Mouse (Mus musculus): Measurements from ENCODE around the gene Zfp563.

GRCm38 (mm10) chr17:33126257-33126656 is 37.1 kb downstream of the Zfp563 start:
- TF ChIP-seq CTCF (conservative IDR thresholded peaks at IDR 0.05; ENCODE audit: low read length) (no peak), NANOG (IDR thresholded peaks at IDR 0.05; ENCODE audit: borderline replicate concordance, low read length) (no peak), POU5F1 (IDR thresholded peaks at IDR 0.05; ENCODE audit: borderline replicate concordance, low read length) (no peak)

All from E14TG2a.4 (cell line).